Mouse (Mus musculus): Measurements from ENCODE around the gene Kif5a.

The Kif5a gene

DNA sequence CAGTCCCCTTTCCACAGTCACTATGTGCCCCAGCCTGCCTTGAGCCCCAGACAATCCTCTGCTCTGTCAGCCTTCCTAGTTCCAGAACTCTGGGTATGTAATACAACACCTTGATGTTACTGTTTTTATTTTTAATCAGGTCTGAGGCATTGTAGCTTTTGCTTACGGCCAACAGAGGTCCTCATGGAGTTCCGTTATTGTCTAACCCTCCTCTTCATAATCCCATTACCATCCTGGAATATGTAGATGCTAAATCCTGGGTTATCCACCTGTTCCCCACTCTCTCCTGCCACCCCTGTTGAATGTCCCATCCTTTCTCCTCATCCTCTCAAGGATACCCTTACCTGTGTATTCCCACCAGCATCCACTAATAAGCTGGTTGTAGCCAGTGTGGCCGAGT lies 86.9 kb downstream of the Kif5a start:
- DNase-seq (ENCODE audit: low spot score): no peak
